Mouse (Mus musculus): ENCODE results near the gene AI182371.

AI182371 gene

GRCm38 (mm10) chr2:35101443-35101842 is at the start of gene AI182371:
Gene AI182371, minus strand, starts transcription at chr2:35101543.
- DNase-seq (ENCODE audit: low read depth, low spot score) = no peak

- no peak for DNase-seq (ENCODE audit: low read depth, low spot score)
Observed at GRCm38 (mm10) chr2:35148806-35149205, 47.5 kb upstream of the AI182371 start.

- no peak for DNase-seq (ENCODE audit: low read depth, low spot score)
Observed at GRCm38 (mm10) chr2:35141673-35142072, 40.3 kb upstream of the AI182371 start.

- DNase-seq (ENCODE audit: low read depth, low spot score) = no peak
Observed at GRCm38 (mm10) chr2:35138576-35138975, 37.2 kb upstream of the AI182371 start.

- DNase-seq (ENCODE audit: low read depth, low spot score) = no peak
Observed at GRCm38 (mm10) chr2:35133891-35134290, 32.5 kb upstream of the AI182371 start.

- DNase-seq (ENCODE audit: low read depth, low spot score) = no peak
Observed at GRCm38 (mm10) chr2:35132662-35133055, 31.3 kb upstream of the AI182371 start.

GRCm38 (mm10) chr2:35131991-35132661 is 30.8 kb upstream of the AI182371 start:
- DNase-seq (ENCODE audit: low read depth, low spot score) = peak; percentile 97

- no peak for DNase-seq (ENCODE audit: low read depth, low spot score)
Observed at GRCm38 (mm10) chr2:35131491-35131890, 30.1 kb upstream of the AI182371 start.

- DNase-seq (ENCODE audit: low read depth, low spot score) = peak; percentile 53
Observed at GRCm38 (mm10) chr2:35124716-35125115, 23.4 kb upstream of the AI182371 start.

GRCm38 (mm10) chr2:35110521-35110920 is 9.2 kb upstream of the AI182371 start:
- DNase-seq (ENCODE audit: low read depth, low spot score) = peak; percentile 68

- no peak for DNase-seq (ENCODE audit: low read depth, low spot score)
Observed at GRCm38 (mm10) chr2:35109924-35110304, 8.6 kb upstream of the AI182371 start.

GRCm38 (mm10) chr2:35109141-35109923 is 8.0 kb upstream of the AI182371 start, which contains the start of gene Cntrl:
Gene Cntrl, plus strand, starts transcription at chr2:35109492.
- peak; percentile 98 for DNase-seq (ENCODE audit: low read depth, low spot score)

GRCm38 (mm10) chr2:35108712-35109111 is 7.4 kb upstream of the AI182371 start:
- peak; percentile 91 for DNase-seq (ENCODE audit: low read depth, low spot score)

GRCm38 (mm10) chr2:35107984-35108635 is 6.8 kb upstream of the AI182371 start:
- peak; percentile 74 for DNase-seq (ENCODE audit: low read depth, low spot score)

GRCm38 (mm10) chr2:35104843-35105242 is 3.5 kb upstream of the AI182371 start:
- no peak for DNase-seq (ENCODE audit: low read depth, low spot score)

GRCm38 (mm10) chr2:35103558-35103957 is 2.2 kb upstream of the AI182371 start:
- no peak for DNase-seq (ENCODE audit: low read depth, low spot score)

GRCm38 (mm10) chr2:35102777-35103176 is 1.4 kb upstream of the AI182371 start:
- no peak for DNase-seq (ENCODE audit: low read depth, low spot score)

- no peak for DNase-seq (ENCODE audit: low read depth, low spot score)
Observed at GRCm38 (mm10) chr2:35100529-35100928, 814 bp downstream of the AI182371 start.

- no peak for DNase-seq (ENCODE audit: low read depth, low spot score)
Observed at GRCm38 (mm10) chr2:35087418-35087817, 13.9 kb downstream of the AI182371 start.

GRCm38 (mm10) chr2:35079166-35079565 is 22.2 kb downstream of the AI182371 start:
- no peak for DNase-seq (ENCODE audit: low read depth, low spot score)

- DNase-seq (ENCODE audit: low read depth, low spot score) = no peak
Observed at GRCm38 (mm10) chr2:35074328-35074727, 27.0 kb downstream of the AI182371 start.

- no peak for DNase-seq (ENCODE audit: low read depth, low spot score)
Observed at GRCm38 (mm10) chr2:35072547-35072946, 28.8 kb downstream of the AI182371 start.
